Mouse (Mus musculus) frontal cortex, postnatal 14 days (tissue): ENCODE results near the gene Slc25a25.

ENCODE experiments used
- DNase-seq, 2 experiments: peaks; one replicate each; pipeline ENCODE4 v3.0.0; 2022; ENCODE audit warnings: low spot score in 2 of 2

The Slc25a25 gene

GRCm38 (mm10) chr2:32429215-32429891, 21.9 kb downstream of the Slc25a25 start:
- DNase-seq = no peak

DNA sequence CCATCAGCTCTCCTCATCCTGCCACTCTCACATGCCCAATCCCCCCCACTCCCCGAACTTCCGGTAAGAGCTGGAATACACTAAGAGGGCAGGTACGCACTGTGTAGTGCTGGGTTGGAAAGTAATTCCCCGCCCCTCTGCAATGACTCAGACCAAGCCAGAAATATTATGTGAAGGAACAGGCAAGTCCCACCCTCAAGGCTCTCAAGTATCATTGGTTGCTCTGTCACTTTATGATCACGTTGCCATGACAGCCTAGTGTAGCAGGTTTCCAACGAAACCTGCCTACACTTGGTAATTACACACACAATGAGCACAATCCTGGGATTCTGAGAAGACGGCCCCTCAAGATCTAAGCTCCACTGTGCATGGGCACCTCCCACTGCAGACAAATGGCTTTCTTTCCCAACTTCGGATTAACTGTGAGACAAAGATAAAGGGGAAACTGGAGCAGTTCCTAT, 23.0 kb downstream of the Slc25a25 start:
- peak; percentile 46 to 62 for DNase-seq

- DNase-seq = no peak
Observed at GRCm38 (mm10) chr2:32427720-32428119, 23.5 kb downstream of the Slc25a25 start.

- DNase-seq = no peak
Observed at GRCm38 (mm10) chr2:32426141-32426540, 25.1 kb downstream of the Slc25a25 start.

GRCm38 (mm10) chr2:32425568-32425967, 25.7 kb downstream of the Slc25a25 start:
- DNase-seq = peak in 1 of 2 experiments; percentile 43

- no peak for DNase-seq
Observed at GRCm38 (mm10) chr2:32424796-32425195, 26.4 kb downstream of the Slc25a25 start.

DNA sequence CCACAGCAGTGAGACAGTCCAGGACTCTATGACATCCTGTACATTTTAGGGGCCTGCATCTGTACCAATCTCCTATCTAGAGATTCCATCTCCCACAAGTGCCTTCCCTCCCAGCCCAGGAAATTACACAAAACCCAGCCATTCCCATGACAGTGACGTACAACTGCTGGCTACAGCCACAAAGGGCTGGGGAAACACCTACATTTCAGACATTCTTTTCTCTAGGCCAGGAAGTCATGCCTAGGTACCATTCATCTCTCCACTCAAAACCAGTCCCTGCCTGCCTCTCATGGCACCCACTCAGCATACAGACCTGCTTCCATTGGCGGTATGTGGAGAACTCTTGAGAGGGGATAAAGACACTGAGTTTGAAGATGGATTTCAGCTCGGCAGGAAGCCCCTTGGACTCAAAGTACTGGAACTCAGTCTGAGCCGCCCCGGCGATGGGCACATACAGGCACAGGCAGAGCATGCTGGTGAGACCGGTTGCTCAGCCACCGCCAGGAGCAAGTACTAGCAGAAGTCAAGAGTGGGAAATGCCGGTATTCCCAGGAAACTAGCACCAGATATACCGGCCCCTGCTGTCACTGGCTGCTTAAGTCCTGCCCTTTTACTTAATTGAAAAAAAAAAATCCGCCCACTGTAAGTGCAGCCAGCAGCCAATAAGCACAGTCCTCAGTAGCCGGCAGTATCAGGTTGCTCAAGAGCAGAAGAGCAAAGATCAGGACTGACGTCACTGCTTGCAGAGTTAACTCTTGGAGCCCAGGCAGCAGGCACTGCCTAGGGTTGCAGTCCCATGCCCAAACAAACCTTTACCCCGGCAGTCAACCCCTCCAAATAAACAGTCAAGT, 27.5 kb downstream of the Slc25a25 start:
- DNase-seq = no peak

GRCm38 (mm10) chr2:32421851-32422251, 29.4 kb downstream of the Slc25a25 start:
- DNase-seq = no peak

GRCm38 (mm10) chr2:32420647-32421046, 30.6 kb downstream of the Slc25a25 start:
- DNase-seq = no peak

GRCm38 (mm10) chr2:32420066-32420608, 31.1 kb downstream of the Slc25a25 start:
- no peak for DNase-seq

- DNase-seq = no peak
Observed at GRCm38 (mm10) chr2:32419359-32419758, 31.9 kb downstream of the Slc25a25 start.

DNA sequence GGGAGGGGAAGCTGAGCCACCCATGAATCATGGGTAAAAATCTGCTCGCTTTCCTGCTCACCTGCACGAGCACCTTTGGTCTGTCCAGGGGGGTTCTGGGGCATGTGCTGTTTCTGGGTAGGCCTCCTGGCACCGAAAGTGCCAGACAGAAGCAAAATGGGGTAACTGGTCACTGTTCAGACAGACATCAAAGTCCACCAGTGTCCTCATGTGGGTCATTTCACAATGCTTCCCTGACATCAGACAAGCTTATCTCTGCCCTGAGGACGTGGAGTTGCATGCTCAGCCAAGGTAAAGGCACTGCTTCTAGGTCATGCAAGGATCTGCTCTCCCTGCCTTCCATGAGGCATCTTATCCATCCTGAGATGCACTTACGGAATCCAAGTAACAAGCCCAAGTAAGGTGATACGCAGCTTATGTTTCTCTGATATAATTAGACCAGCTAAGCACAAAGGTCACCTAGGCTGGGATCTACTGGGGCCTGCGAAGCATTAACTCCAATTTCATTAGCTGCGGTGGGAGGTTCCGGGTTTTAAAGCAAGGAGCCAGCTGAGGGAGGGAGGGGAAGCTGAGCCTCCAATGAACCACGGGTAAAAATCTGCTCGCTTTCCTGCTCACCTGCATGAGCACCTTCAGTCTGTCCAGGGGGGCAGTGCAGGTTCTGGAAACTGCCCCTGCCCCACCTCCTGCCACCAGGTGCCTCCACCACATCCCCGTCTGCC, 32.7 kb downstream of the Slc25a25 start:
- DNase-seq = no peak

GRCm38 (mm10) chr2:32417486-32417885, 33.8 kb downstream of the Slc25a25 start:
- no peak for DNase-seq

GRCm38 (mm10) chr2:32416556-32416955, 34.7 kb downstream of the Slc25a25 start:
- no peak for DNase-seq

DNA sequence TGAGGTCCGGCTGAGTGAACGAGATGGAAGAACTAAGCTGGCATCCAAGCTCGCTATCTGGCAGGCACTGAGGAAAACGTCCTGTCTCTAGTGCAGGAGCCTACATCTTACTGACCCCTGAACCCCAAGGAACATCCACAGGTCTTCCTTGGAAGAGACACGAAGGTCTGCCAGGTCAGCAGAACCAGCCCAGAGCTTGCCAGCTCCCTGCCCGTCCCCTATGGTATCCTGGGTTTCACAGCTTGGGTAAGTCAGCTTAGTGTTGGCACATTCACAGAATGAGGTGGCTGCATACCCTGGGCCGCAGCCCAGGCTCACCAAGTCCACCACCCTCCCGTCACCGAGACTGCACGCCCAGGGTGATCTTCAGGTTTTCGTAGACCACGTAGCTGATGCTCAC, 35.4 kb downstream of the Slc25a25 start:
- no peak for DNase-seq

GRCm38 (mm10) chr2:32413936-32414335, 37.3 kb downstream of the Slc25a25 start:
- no peak for DNase-seq

- no peak for DNase-seq
Observed at GRCm38 (mm10) chr2:32412742-32413531, 38.3 kb downstream of the Slc25a25 start.

DNA sequence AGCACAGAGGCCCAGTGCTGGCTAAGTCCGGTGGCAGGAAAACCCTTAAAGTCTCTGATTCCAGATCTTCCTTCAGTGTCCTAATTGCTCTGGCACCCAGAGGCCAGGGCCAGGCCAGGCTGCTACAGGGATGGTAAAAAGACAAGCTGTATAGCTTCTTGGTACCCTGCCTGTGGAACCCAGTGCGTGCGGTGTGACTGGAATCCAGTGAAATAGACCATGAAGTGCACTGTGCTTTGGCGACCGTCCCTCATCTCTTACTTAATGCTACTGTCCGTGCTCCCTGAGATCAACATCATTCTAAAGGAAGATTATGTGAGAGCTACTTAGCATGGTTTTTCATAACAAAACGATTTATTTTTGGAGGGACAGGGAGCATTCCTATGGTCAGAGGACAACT, 39.8 kb downstream of the Slc25a25 start:
- no peak for DNase-seq

DNA sequence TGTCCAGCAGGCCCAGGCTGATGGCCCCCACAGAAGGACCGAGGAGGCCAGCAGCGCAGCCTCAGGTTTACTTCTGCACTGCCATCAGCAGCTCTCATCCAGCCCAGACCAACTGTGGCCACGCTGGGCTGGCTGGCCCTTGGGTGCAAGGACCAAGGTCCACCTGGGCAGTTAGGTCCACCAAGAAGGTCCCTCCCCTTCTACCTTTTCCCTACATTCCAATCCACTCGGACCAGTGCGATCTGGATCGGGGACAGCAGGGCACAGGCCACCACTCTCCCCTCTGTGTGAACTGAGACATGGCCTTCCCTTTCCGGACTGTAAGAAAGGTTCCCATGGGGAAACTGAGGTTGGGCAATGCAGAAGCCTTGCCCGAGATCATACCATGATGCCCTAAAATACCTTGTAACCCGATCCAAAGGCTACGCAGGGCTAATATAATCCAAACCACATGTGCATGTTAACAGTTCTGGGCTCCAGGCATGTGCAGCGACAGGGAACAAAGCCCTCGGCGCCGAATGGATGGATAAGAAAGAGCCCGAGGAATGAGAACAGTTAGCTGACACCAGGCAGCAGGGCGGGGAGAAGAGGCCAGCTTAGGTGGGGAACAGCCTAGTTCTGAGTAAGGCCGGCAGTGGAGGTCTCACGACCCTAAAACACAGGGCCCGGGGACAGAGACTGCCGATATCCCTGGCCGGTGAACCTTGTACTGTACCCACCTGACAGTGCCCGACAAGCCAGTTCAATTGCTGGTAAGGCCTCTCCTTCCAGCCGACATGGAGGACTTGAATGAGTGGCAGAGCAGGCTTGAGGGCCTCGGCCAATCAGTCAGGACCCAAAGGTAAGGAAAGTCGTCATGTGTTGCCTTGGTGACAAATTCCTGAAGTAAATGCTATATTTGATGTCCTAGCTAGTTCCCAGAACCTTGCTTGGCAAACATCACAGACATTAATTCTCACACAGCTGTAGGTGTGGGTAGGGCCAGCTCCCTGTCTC, 42.5 kb downstream of the Slc25a25 start:
- DNase-seq = no peak
